Mouse (Mus musculus): Measurements from ENCODE around the gene Gm28897.
"Not testable (repeated sequence)": the region's sequence is repeated elsewhere in the genome, so short reads cannot be mapped to it uniquely, and the experiment has no call there.

Gene Gm28897

GRCm38 (mm10) chrY:80926695-80927094 lies at the start of gene Gm28897:
Gene Gm28897 (plus strand): TSS chrY:80926995.
- DNase-seq (ENCODE audit: low spot score in 2 of 2) = not testable (repeated sequence)

All from spleen, postnatal 10 days (tissue).